Mouse (Mus musculus) lung, postnatal 0 days (tissue): ENCODE data around the gene Syne3. TPM values are rescaled to one million over a fixed set of nuclear protein-coding genes. Genes with fewer than 3 reads are reported as not detected.

Experiments
- ATAC-seq: fragments of 200-750 bp; cut with Nextera tagmentation; 2 replicates; pipeline ENCODE4 v1.8.0; 2017; ENCODE audit warnings: moderate library complexity
- DNase-seq: peaks from one replicate; pipeline ENCODE4 v3.0.0-alpha.2; 2016; ENCODE audit warnings: low spot score
- H3K27ac ChIP-seq: fragments of 300-500 bp; sonication (generic); 2 replicates; pipeline ENCODE4 v1.5.1; 2014; ENCODE audit warnings: antibody characterized with exemption, mild to moderate bottlenecking, low read length, mixed read lengths
- H3K27me3 ChIP-seq: fragments of 300-500 bp; sonication (generic); replicated peaks from 2 replicates; pipeline ENCODE4 v1.6.1; 2014; ENCODE audit warnings: low read length, mixed read lengths; ENCODE audit not compliant: insufficient read depth
- H3K36me3 ChIP-seq: fragments of 300-500 bp; sonication (generic); 2 replicates; pipeline ENCODE4 v1.6.1; 2014; ENCODE audit warnings: low read length, mixed read lengths; ENCODE audit not compliant: insufficient read depth
- H3K4me1 ChIP-seq: fragments of 300-500 bp; sonication (generic); 2 replicates; pipeline ENCODE4 v1.6.1; 2014; ENCODE audit warnings: antibody characterized with exemption, low read depth, low read length, mixed read lengths; ENCODE audit not compliant: insufficient read depth
- H3K4me2 ChIP-seq: fragments of 300-500 bp; sonication (generic); replicated peaks from 2 replicates; pipeline ENCODE4 v1.6.1; 2014; ENCODE audit warnings: low read depth, mild to moderate bottlenecking, low read length, moderate library complexity, mixed read lengths
- H3K4me3 ChIP-seq: fragments of 300-500 bp; sonication (generic); 2 replicates; pipeline ENCODE4 v1.5.1; 2014; ENCODE audit warnings: low read depth, low read length
- H3K9ac ChIP-seq: fragments of 300-500 bp; sonication (generic); replicated peaks from 2 replicates; pipeline ENCODE4 v1.6.1; 2014; ENCODE audit warnings: low read depth, mild to moderate bottlenecking
- H3K9me3 ChIP-seq: fragments of 300-500 bp; sonication (generic); 2 replicates; pipeline ENCODE4 v1.6.1; 2016; ENCODE audit warnings: low read length, mixed read lengths
- CTCF ChIP-seq: IDR thresholded peaks from 2 replicates; pipeline ENCODE4 v1.5.1; 2016; ENCODE audit warnings: antibody characterized with exemption, mild to moderate bottlenecking
- EP300 ChIP-seq: IDR thresholded peaks from 2 replicates; pipeline ENCODE4 v1.6.1; 2016; ENCODE audit warnings: antibody characterized with exemption, mild to moderate bottlenecking, control low read depth
- WGBS: fragments of 180-500 bp; shearing (Covaris S2); extraction: QIAGEN DNeasy Blood & Tissue Kit; methylation state at CpG from one replicate; pipeline ENCODE4 v1.1.7; 2014; 5-methylcytosine and 5-hydroxymethylcytosine counted together
- polyA plus RNA-seq: library from polyadenylated mRNA; unstranded; fragments of >200 nt; fragmentation: Nextera tagmentation; extraction: Ambion mirVana; gene quantifications from 2 replicates; pipeline ENCODE4 v1.2.1, GENCODE M21; 2015

Gene Syne3
- polyA plus RNA-seq, 1 experiment from 2014 or later = 1.2 TPM

DNA sequence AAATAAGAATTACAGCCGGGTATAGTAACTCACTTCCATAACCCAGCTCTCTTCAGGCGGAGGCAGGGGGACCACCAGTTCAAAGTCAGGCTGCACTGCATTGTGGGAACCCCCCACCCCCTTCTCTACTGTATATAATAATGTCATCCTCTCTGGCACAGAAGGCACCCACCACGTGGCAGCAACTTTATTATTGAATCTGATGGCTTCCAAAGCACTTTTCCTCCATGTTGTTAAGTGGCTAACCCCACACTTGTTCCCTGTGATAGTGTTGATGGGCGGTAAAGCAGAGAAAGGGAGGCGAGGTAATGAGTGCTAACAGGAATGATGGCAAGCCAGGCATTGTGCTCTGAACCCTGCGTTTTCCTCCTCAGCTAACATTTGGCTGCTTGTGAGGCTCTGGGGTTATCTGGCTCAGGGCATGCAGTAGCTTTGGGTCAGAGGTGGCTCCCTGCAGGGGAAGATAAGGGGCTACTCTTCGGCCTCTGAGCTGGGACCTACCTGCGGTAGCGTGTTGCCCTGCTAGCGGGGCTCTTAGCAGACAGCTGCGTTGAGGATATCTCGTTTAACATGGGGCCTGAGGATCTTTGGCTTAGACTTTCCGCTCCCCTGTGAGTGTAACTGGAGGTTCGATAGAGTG lies 24.6 kb upstream of the Syne3 start:
- no peak for TF ChIP-seq EP300
- no peak for TF ChIP-seq CTCF
- H3K9me3 ChIP-seq = no peaks in the 10 kb centered on the region
- peaks cover 29% of the 10 kb centered on the region for H3K4me1 ChIP-seq
- 0 out of 2 replicates have a peak overlapping the region, but pooled peaks have one; percentile 9 for H3K9ac ChIP-seq
- H3K4me3 ChIP-seq = no peak overlapping the region
- ATAC-seq = no peak
- H3K4me2 ChIP-seq = peak overlapping the region; percentile 76; the same call in 1 of the 2 replicates
- no peak overlapping the region for H3K27ac ChIP-seq
- no peak for DNase-seq
- no peaks in the 10 kb centered on the region for H3K36me3 ChIP-seq
- 43% methylated on average over 14 of the region's 14 CpGs for WGBS
- no peaks in the 10 kb centered on the region for H3K27me3 ChIP-seq

DNA sequence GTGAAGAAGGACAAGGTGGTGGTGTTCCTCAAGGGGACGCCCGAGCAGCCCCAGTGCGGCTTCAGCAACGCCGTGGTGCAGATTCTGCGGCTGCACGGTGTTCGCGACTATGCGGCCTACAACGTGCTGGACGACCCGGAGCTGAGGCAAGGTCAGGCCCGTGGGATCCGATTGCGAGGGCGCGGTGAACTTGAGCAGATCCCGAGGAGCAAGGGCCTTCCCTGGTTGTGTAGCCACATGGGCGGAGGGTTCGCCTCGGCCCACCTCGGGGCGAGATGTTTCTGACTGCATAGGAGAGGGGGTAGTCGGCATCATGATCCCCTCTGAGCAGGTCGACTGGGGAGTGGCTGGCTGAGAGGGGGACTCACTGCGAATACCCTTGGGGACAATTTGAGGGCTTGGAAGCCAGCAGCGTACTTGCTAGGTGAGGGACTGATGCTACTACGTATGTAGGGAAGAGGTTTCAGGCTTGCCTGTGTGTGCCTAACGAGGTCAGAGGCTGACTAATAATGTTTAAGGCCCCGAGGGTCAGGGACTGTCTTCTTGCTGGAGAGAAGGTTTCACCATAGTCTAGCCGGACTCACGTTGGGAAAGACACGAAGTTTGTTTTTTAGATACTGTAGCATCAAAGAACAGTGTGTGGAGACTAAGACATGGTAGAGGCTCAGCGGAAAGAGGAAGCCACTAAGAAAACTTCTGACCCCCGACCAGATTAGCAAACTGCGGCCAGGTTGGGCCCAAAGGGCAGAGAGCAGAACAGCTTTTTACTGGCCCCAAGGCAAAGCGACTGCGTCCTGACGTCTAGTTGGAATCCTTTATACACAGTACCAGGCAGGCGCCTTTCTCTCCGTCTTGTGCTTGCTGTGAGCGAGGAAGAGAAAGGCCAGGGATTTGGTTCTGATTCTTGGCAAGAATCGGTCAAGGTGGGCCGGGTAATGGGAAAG lies 23.5 kb upstream of the Syne3 start:
- Histone ChIP-seq H3K27me3 (no peaks in the 10 kb centered on the region), H3K9ac (peak overlapping the region; percentile 65), H3K36me3 (no peaks in the 10 kb centered on the region), H3K4me2 (peak overlapping the region; percentile 76), H3K4me3 (peak overlapping the region; percentile 68), H3K27ac (peak overlapping the region; percentile 87), H3K9me3 (no peaks in the 10 kb centered on the region), H3K4me1 (peaks cover 21% of the 10 kb centered on the region; the same call in 1 of the 2 replicates)
- peak; percentile 40 for ATAC-seq
- DNase-seq = peak; percentile 62
- 2% methylated on average over 45 of the region's 45 CpGs for WGBS
- TF ChIP-seq EP300 = no peak
- peak; percentile 28; the same call in 1 of the 2 replicates for TF ChIP-seq CTCF

DNA sequence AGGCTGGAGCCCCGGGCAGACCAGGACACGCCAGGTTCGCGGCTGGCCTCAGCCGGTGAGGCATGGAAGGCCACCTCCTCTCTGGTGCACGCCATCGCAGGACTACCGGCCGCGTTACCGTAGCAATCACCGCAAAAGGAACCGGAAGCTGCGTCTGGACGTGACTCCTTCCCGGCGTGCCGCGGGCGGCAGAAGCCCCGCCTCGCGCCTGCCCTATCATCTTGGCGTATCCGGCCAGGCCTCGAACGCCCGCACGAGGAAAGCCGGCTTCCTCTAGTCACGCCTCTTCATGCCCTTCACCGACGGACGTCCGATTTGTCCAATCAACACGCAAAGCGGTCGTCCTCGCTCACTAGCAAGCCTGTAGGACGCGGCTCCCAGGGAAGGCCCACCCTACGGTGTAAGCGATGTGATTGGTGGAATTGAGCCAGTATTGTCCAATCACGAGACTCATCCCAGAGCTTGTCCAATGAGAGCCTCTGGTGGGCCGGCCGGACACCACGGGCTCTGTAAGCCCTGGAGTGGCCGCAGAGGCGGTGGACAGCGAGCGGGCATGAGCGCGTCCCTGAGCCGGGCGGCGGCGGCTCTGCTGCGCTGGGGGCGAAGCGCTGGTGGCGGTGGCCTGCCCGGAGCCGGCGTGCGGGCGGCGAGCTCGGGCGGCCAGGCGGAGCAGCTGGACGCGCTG lies 22.7 kb upstream of the Syne3 start, which contains the start of gene Glrx5:
Gene Glrx5 (plus strand): TSS at position 542 of the 685 bp plus-strand sequence.
- H3K36me3 ChIP-seq = no peaks in the 10 kb centered on the region
- DNase-seq (peak; percentile 100), ATAC-seq (peak; percentile 98)
- TF ChIP-seq CTCF (no peak; the same call in 1 of the 2 replicates), EP300 (peak; percentile 28; the same call in 1 of the 2 replicates)
- peak within 1 kb of the TSS; percentile 84 for H3K4me2 ChIP-seq
- WGBS = 2% methylated on average over 72 of the region's 72 CpGs
- peak within 1 kb of the TSS; percentile 68 for H3K4me3 ChIP-seq
- H3K9ac ChIP-seq = peak within 1 kb of the TSS; percentile 65
- H3K27ac ChIP-seq = peak within 1 kb of the TSS; percentile 87
- H3K4me1 ChIP-seq = peaks cover 21% of the 10 kb centered on the region; the same call in 1 of the 2 replicates
- no peaks in the 10 kb centered on the region for H3K27me3 ChIP-seq
- no peaks in the 10 kb centered on the region for H3K9me3 ChIP-seq

- peak overlapping the region; percentile 30 for H3K9ac ChIP-seq
- TF ChIP-seq EP300 = no peak
- no peak for TF ChIP-seq CTCF
- peak overlapping the region; percentile 68 for H3K4me3 ChIP-seq
- H3K4me2 ChIP-seq = peak overlapping the region; percentile 84
- H3K27ac ChIP-seq = peak overlapping the region; percentile 60; the same call in 1 of the 2 replicates
- ATAC-seq (no peak), DNase-seq (peak; percentile 17)
- no peaks in the 10 kb centered on the region for H3K36me3 ChIP-seq
- peaks cover 21% of the 10 kb centered on the region; the same call in 1 of the 2 replicates for H3K4me1 ChIP-seq
- H3K9me3 ChIP-seq = no peaks in the 10 kb centered on the region
- H3K27me3 ChIP-seq = no peaks in the 10 kb centered on the region
- 5% methylated on average over 37 of the region's 37 CpGs for WGBS
Measured at GRCm38 (mm10) chr12:105031081-105032058, 21.8 kb upstream of the Syne3 start.

- TF ChIP-seq CTCF = no peak
- TF ChIP-seq EP300 = no peak
- Histone ChIP-seq H3K36me3 (no peaks in the 10 kb centered on the region), H3K4me2 (no peak overlapping the region), H3K27ac (no peak overlapping the region), H3K27me3 (no peaks in the 10 kb centered on the region), H3K4me1 (peaks cover 21% of the 10 kb centered on the region; the same call in 1 of the 2 replicates), H3K9ac (no peak overlapping the region), H3K4me3 (no peak overlapping the region), H3K9me3 (no peaks in the 10 kb centered on the region)
- WGBS = 79% methylated on average over 9 of the region's 9 CpGs
- DNase-seq = no peak
- no peak for ATAC-seq
Measured at GRCm38 (mm10) chr12:105029890-105030289, 20.3 kb upstream of the Syne3 start.
